Mouse (Mus musculus) neural tube, embryonic 14.5 days (tissue): ENCODE measurements at regions not wholly inside any gene's neighbourhood (a gene's known extent, or its start where the extent isn't known, plus 50 kb on each side); places are given as distances from the start of the nearest gene placed in this dataset.

ENCODE experiments used
- ATAC-seq: fragments of 200-750 bp; cut with Nextera tagmentation; 2 replicates; pipeline ENCODE4 v1.8.0; 2017; ENCODE audit warnings: low read depth, mild to moderate bottlenecking, moderate TSS enrichment, moderate library complexity
- H3K27ac ChIP-seq: fragments of 300-500 bp; sonication (generic); 2 replicates; pipeline ENCODE4 v1.5.1; 2014; ENCODE audit warnings: low read depth, mild to moderate bottlenecking, control low read depth, low read length, moderate library complexity, mixed read lengths
- H3K27me3 ChIP-seq: fragments of 300-500 bp; sonication (generic); 2 replicates; pipeline ENCODE4 v1.6.1; 2014; ENCODE audit warnings: low read length; ENCODE audit not compliant: control insufficient read depth, insufficient read depth
- H3K36me3 ChIP-seq: fragments of 300-500 bp; sonication (generic); 2 replicates; pipeline ENCODE4 v1.6.1; 2014; ENCODE audit warnings: low read length, mixed read lengths; ENCODE audit not compliant: control insufficient read depth, insufficient read depth
- H3K4me1 ChIP-seq: fragments of 300-500 bp; sonication (generic); 2 replicates; pipeline ENCODE4 v1.6.1; 2014; ENCODE audit warnings: low read length; ENCODE audit not compliant: control insufficient read depth, insufficient read depth
- H3K4me2 ChIP-seq: fragments of 300-500 bp; sonication (generic); 2 replicates; pipeline ENCODE4 v1.6.1; 2014; ENCODE audit warnings: mild to moderate bottlenecking, low read depth, low read length, control low read depth
- H3K4me3 ChIP-seq: fragments of 300-500 bp; sonication (generic); 2 replicates; pipeline ENCODE4 v1.5.1; 2014; ENCODE audit warnings: low read depth, low read length, control low read depth, mixed read lengths
- H3K9ac ChIP-seq: fragments of 300-500 bp; sonication (generic); replicated peaks from 2 replicates; pipeline ENCODE4 v1.6.1; 2014; ENCODE audit warnings: low read depth, mild to moderate bottlenecking, control low read depth, low read length, mixed read lengths
- H3K9me3 ChIP-seq: fragments of 300-500 bp; sonication (generic); 2 replicates; pipeline ENCODE4 v1.6.1; 2016; ENCODE audit warnings: low read length; ENCODE audit not compliant: control insufficient read depth
- WGBS: fragments of 180-500 bp; shearing (Covaris S2); extraction: QIAGEN DNeasy Blood & Tissue Kit; methylation state at CpG from one replicate; pipeline ENCODE4 v1.1.7; 2014; 5-methylcytosine and 5-hydroxymethylcytosine counted together

GRCm38 (mm10) chr5:116892877-116893276 is 223.0 kb downstream of the Suds3 start:
- H3K36me3 ChIP-seq, result no peaks in the 10 kb centered on the region
- H3K9me3 ChIP-seq, result no peaks in the 10 kb centered on the region
- H3K4me1 ChIP-seq, result no peaks in the 10 kb centered on the region
- whole genome bisulfite sequencing, result 73% methylated on average over 13 of the region's 13 CpGs
- H3K27me3 ChIP-seq, result no peaks in the 10 kb centered on the region
- no peak overlapping the region for H3K4me3 ChIP-seq
- no peak overlapping the region for H3K9ac ChIP-seq
- H3K27ac ChIP-seq, result no peak overlapping the region
- H3K4me2 ChIP-seq, result no peak overlapping the region
- no peak for ATAC-seq

DNA sequence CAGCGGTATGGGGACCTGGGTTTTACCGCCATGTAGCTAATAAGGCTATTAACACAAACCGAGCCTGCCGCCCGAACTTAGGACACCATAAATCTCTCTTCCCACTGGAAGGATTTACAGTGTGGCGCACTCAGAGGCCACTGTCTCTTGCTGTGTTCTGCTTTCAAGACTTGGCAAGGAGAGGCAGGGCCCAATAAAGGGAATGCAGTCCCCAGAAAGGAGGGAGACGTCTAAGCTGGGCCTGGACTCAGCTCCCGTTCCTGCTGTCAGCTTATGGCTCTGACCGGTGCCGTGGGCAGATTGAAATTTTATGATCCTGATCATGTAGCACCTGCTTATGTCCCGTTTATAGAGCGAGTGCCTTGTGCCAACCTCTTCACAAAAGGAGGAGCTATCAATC is 226.7 kb downstream of the Suds3 start:
- Histone ChIP-seq H3K9me3 (no peaks in the 10 kb centered on the region), H3K9ac (no peak overlapping the region), H3K4me1 (peaks cover 5% of the 10 kb centered on the region; the same call in 1 of the 2 replicates), H3K27me3 (no peaks in the 10 kb centered on the region), H3K36me3 (no peaks in the 10 kb centered on the region), H3K4me2 (no peak overlapping the region), H3K4me3 (no peak overlapping the region), H3K27ac (no peak overlapping the region)
- 20% methylated on average over 12 of the region's 12 CpGs for WGBS
- ATAC-seq, result peak; percentile 59; the same call in 1 of the 2 replicates

DNA sequence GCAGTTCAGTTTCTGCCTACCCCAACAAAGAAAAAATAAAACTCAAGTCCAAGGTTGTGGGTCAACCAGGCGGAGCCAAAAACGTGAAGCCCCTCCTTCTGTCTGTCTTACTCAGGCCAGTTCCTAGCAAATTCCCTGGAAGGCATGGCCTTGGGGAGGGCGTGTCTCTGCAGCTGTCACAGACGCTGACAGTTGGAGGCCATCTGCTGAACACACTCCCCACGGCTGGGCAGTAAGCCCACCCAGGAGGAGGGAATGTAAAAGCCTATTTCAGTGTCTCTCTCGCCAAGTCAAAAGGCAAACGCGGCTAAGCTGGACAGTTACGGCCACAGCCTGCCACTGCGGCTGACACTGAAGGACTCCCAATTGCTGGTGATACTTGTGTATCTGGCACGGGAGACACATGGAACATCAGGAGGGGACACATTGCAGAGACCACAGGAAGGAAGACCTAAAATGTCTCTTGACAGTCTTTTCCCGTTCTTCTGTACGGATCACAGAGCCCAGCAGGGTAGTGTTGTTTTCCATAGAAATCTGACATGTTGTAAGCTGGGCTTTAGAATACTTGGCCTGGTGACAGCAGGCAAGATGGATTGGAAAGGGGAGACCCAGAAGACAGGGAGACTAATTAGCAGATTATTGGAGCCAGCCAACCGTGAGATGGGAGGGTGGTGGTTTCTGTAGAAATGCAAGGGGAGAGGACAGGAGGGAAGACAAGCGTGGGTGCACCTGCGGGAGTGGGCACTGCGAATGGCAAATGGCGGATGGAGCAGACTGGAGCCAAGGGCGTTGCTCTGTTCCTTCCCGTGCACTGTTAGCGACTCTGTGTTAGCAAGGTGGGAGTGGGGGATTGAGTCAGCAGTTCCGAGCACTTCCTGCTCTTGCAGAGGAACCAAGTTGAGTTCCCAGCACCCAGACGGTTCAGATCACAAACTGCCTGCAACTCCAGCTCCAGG is 229.5 kb downstream of the Suds3 start:
- Histone ChIP-seq H3K27ac (peak overlapping the region; percentile 34), H3K27me3 (no peaks in the 10 kb centered on the region), H3K9ac (no peak overlapping the region), H3K4me2 (no peak overlapping the region), H3K36me3 (no peaks in the 10 kb centered on the region), H3K4me3 (no peak overlapping the region), H3K9me3 (no peaks in the 10 kb centered on the region), H3K4me1 (peaks cover 5% of the 10 kb centered on the region; the same call in 1 of the 2 replicates)
- WGBS, result 36% methylated on average over 23 of the region's 23 CpGs
- ATAC-seq, result no peak

GRCm38 (mm10) chr5:116879761-116880160 is 236.2 kb downstream of the Suds3 start:
- Histone ChIP-seq H3K36me3 (no peaks in the 10 kb centered on the region), H3K27me3 (no peaks in the 10 kb centered on the region), H3K4me3 (no peak overlapping the region), H3K27ac (no peak overlapping the region), H3K9ac (no peak overlapping the region), H3K9me3 (no peaks in the 10 kb centered on the region), H3K4me1 (no peaks in the 10 kb centered on the region), H3K4me2 (no peak overlapping the region)
- no peak for ATAC-seq
- WGBS, result 66% methylated on average over 2 of the region's 2 CpGs

DNA sequence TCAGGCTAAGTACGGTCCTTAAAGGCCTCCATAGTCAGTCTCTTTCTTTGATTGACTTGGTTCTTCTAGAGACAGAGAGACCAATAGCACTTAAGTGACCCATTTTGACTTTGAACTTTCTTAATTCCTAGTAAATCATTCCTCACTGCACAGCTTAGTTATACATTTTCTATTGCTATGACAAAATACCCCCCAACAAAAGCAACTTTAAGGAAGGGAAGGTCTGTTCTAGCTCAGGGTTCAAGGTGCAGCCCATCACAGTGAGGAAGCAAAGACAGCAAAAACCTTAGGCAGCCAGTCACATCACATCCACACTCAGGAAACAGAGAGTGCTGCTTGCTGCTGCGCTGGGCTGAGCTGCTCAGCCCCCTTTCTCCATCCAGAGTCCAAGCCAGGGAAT is 241.0 kb downstream of the Suds3 start:
- 79% methylated on average over 2 of the region's 2 CpGs for WGBS
- no peak for ATAC-seq

GRCm38 (mm10) chr5:116868115-116868514 is 247.8 kb downstream of the Suds3 start:
- Histone ChIP-seq H3K27me3 (no peaks in the 10 kb centered on the region), H3K4me2 (no peak overlapping the region), H3K27ac (no peak overlapping the region), H3K4me3 (no peak overlapping the region), H3K9ac (no peak overlapping the region), H3K36me3 (no peaks in the 10 kb centered on the region), H3K4me1 (no peaks in the 10 kb centered on the region), H3K9me3 (no peaks in the 10 kb centered on the region)
- 85% methylated on average over 5 of the region's 5 CpGs for WGBS
- ATAC-seq, result no peak

More for the DNA sequence above, 241.0 kb downstream of the Suds3 start:
- Histone ChIP-seq H3K9ac (no peak overlapping the region), H3K36me3 (no peaks in the 10 kb centered on the region), H3K27me3 (no peaks in the 10 kb centered on the region), H3K4me3 (no peak overlapping the region), H3K4me1 (no peaks in the 10 kb centered on the region), H3K27ac (no peak overlapping the region), H3K9me3 (no peaks in the 10 kb centered on the region), H3K4me2 (no peak overlapping the region)

DNA sequence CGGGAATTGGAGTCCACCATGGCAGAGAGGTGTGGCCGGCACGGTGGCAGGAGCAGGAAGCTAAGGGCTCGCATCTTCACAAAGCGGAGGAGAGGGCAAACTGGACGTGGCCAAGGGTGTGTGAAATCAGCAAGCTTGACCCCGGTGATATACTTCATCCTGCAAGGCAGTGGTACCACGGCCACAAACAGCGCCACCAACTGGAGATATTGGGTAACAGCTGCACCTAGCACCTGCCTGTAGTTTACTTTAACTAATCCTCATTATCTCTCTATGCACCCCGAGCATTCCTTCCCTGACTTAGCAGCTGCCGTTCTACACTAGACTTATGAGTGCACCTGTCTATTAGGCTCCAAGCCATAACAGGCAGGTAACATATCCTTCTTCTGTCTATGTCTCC is 251.6 kb downstream of the Suds3 start:
- no peak for ATAC-seq

GRCm38 (mm10) chr5:116852691-116853090 is 261.1 kb upstream of the Srrm4 start:
- H3K27ac ChIP-seq, result no peak overlapping the region
- no peak overlapping the region for H3K9ac ChIP-seq
- no peaks in the 10 kb centered on the region for H3K27me3 ChIP-seq
- no peak overlapping the region for H3K4me2 ChIP-seq
- no peaks in the 10 kb centered on the region for H3K9me3 ChIP-seq
- ATAC-seq, result no peak
- no peaks in the 10 kb centered on the region for H3K36me3 ChIP-seq
- H3K4me1 ChIP-seq, result 0 out of 2 replicates have a peak, but pooled peaks cover 3% of the 10 kb centered on the region
- H3K4me3 ChIP-seq, result no peak overlapping the region
- 61% methylated on average over 7 of the region's 7 CpGs for WGBS

More for the DNA sequence above, 251.6 kb downstream of the Suds3 start:
- H3K4me2 ChIP-seq, result no peak overlapping the region
- no peaks in the 10 kb centered on the region for H3K9me3 ChIP-seq
- WGBS, result 87% methylated on average over 11 of the region's 11 CpGs
- H3K4me3 ChIP-seq, result no peak overlapping the region
- H3K9ac ChIP-seq, result no peak overlapping the region
- H3K27ac ChIP-seq, result no peak overlapping the region
- H3K27me3 ChIP-seq, result no peaks in the 10 kb centered on the region
- no peaks in the 10 kb centered on the region for H3K36me3 ChIP-seq
- no peaks in the 10 kb centered on the region for H3K4me1 ChIP-seq

DNA sequence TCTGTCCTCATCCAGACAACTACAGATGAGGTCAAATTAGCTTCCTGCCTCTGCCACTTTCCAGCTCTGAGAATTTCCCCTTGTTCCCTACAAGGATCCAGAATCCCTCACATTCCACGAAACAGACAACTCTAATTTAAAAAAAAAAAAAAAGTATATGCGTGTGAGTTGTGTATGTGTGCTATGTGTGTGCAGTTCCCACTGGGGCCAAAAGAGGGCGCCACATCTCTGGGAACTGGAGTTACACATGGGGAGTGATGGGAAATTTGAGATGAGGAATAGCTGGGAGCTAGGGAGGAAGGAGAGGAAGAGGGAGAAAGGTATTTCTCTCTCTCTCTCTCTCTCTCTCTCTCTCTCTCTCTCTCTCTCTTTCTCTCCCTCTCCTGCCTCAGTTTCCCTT is 240.3 kb upstream of the Srrm4 start:
- 82% methylated on average over 3 of the region's 3 CpGs for WGBS
- Histone ChIP-seq H3K27ac (no peak overlapping the region), H3K4me2 (no peak overlapping the region), H3K9ac (no peak overlapping the region), H3K4me1 (no peaks in the 10 kb centered on the region), H3K4me3 (no peak overlapping the region), H3K27me3 (no peaks in the 10 kb centered on the region), H3K9me3 (no peaks in the 10 kb centered on the region), H3K36me3 (no peaks in the 10 kb centered on the region)
- no peak for ATAC-seq
